ENCODE assay signal across 8 mouse cellular contexts in genomic region chr2:121169902-121170301, GRCm38 (mm10). TPM values are rescaled to one million over a fixed set of nuclear protein-coding genes. Genes with fewer than 3 reads are reported as not detected.
DNase-seq lines count a peak whose midpoint lies in the region; ATAC-seq lines count a peak whose summit lies in the region.

No protein-coding gene starts in this region.

- H3K4me1 ChIP-seq in kidney, embryonic 14.5 days (ENCODE audit: control insufficient read depth, insufficient read depth, low read length), result peaks cover 19% of the 10 kb centered on the region

- no peaks in the 10 kb centered on the region for H3K27me3 ChIP-seq in kidney, embryonic 14.5 days (ENCODE audit: control insufficient read depth, insufficient read depth, low read length)

- H3K4me3 ChIP-seq in kidney, embryonic 14.5 days (ENCODE audit: low read length), result peak overlapping the region; percentile 65

- no peaks in the 10 kb centered on the region for H3K9me3 ChIP-seq in kidney, embryonic 14.5 days (ENCODE audit: control insufficient read depth, low read length)

- 6% methylated on average over 9 of the region's 9 CpGs for WGBS in kidney, embryonic 14.5 days

- H3K36me3 ChIP-seq in kidney, embryonic 14.5 days (ENCODE audit: control insufficient read depth, insufficient read depth, low read length), result peaks cover 23% of the 10 kb centered on the region

- peak overlapping the region; percentile 93; the same call in 1 of the 2 replicates for H3K27ac ChIP-seq in kidney, embryonic 14.5 days (ENCODE audit: low read depth, low read length)

- peak overlapping the region; percentile 74 for H3K9ac ChIP-seq in kidney, embryonic 14.5 days (ENCODE audit: low read depth, low read length)

- no peak for ATAC-seq in kidney, embryonic 14.5 days (ENCODE audit: low FRiP score, low TSS enrichment)

- H3K4me2 ChIP-seq in kidney, embryonic 14.5 days (replicated peaks; ENCODE audit: low read depth, low read length), result peak overlapping the region; percentile 70

- peak; percentile 16 for DNase-seq in urinary bladder, postnatal 25 days (ENCODE audit: low spot score)
- DNase-seq in urinary bladder, postnatal 4 days (ENCODE audit: low spot score in 2 of 2), result no peak
- peak; percentile 23 to 31 for DNase-seq in cerebellum, postnatal 10 days
- peak; percentile 37 to 45 for DNase-seq in heart, adult 9 months (ENCODE audit: low spot score in 2 of 2)
- DNase-seq in lung, postnatal 25 days (ENCODE audit: low spot score), result peak; percentile 40
- peak; percentile 14 to 33 for DNase-seq in spleen, postnatal 36 days (ENCODE audit: low spot score in 2 of 2)
- DNase-seq in layer of hippocampus, adult 18-20 months (ENCODE audit: low spot score in 2 of 2), result no peak

RNA-seq across cellular contexts. Expression of gene Tubgcp4, which starts 0.6 kb away (rescaled TPM):
- polyA plus RNA-seq in kidney, embryonic 14.5 days (2014; fragmentation: Nextera tagmentation; extraction: Ambion mirVana), result 36.4 and 59.9 TPM in 2 replicates
- total RNA-seq in layer of hippocampus, adult 18-20 months (2021), result 10 to 100 TPM; 37.1 to 37.4 TPM

RNA-seq across cellular contexts. Expression of gene Zscan29, which starts 1.0 kb away (rescaled TPM):
- 9.6 and 13.3 TPM in 2 replicates for polyA plus RNA-seq in kidney, embryonic 14.5 days (2014; fragmentation: Nextera tagmentation; extraction: Ambion mirVana)
- total RNA-seq in layer of hippocampus, adult 18-20 months (2021), result 1 to 10 TPM; 6.5 to 7.0 TPM

RNA-seq across cellular contexts. Expression of gene Lcmt2, which starts 29.4 kb away (rescaled TPM):
- polyA plus RNA-seq in kidney, embryonic 14.5 days (2014; fragmentation: Nextera tagmentation; extraction: Ambion mirVana), result 15.0 and 22.1 TPM in 2 replicates
- total RNA-seq in layer of hippocampus, adult 18-20 months (2021), result 1 to 10 TPM; 6.3 to 6.9 TPM

RNA-seq across cellular contexts. Expression of gene Adal, which starts 29.7 kb away (rescaled TPM):
- polyA plus RNA-seq in kidney, embryonic 14.5 days (2014; fragmentation: Nextera tagmentation; extraction: Ambion mirVana), result 16.0 and 22.7 TPM in 2 replicates
- total RNA-seq in layer of hippocampus, adult 18-20 months (2021), result 10 to 100 TPM; 20.2 to 21.1 TPM

Comparison
In these comparisons a context has a peak if more than half of its experiments do, and no peak if none do; other contexts are left out.
1. DNase-seq: peak in urinary bladder, postnatal 25 days (single experiment), cerebellum, postnatal 10 days (2 of 2), heart, adult 9 months (2 of 2), lung, postnatal 25 days (single experiment) and spleen, postnatal 36 days (2 of 2); none in urinary bladder, postnatal 4 days (0 of 2) and layer of hippocampus, adult 18-20 months (0 of 2).